Mouse (Mus musculus): ENCODE results near the gene Adck2.

The Adck2 gene

DNA sequence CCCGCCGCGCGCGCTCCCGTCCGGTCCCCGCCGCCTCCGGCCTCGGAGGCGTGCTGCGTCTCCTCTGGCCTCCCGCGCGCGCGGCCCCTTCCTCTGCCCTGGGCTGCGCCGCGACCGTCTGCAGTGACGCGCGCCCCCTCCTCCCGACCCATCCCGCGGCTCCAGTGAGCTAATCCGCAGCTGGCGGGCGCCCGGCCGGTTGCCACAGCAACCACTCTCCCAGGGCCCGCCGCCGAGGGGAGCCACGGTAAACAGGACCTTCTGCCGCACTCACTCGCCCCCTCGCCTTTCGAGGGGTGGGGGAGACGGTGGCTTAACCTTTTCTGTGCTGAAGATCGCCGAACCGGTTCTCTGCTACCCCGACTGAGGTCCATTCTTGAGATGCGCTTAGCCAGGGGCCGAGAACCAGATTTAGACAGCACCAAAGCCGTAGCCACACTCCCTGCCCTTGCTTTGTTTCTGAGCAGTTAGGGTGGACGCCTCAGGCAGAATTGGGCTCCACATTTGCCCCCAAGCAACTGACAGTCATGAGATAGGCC lies 15.9 kb upstream of the Adck2 start, which contains the start of gene Dennd2a:
Gene Dennd2a, minus strand, starts transcription at position 145 of the 539 bp plus-strand sequence.
- DNase-seq (ENCODE audit: low read depth, low spot score): peak; percentile 17

DNA sequence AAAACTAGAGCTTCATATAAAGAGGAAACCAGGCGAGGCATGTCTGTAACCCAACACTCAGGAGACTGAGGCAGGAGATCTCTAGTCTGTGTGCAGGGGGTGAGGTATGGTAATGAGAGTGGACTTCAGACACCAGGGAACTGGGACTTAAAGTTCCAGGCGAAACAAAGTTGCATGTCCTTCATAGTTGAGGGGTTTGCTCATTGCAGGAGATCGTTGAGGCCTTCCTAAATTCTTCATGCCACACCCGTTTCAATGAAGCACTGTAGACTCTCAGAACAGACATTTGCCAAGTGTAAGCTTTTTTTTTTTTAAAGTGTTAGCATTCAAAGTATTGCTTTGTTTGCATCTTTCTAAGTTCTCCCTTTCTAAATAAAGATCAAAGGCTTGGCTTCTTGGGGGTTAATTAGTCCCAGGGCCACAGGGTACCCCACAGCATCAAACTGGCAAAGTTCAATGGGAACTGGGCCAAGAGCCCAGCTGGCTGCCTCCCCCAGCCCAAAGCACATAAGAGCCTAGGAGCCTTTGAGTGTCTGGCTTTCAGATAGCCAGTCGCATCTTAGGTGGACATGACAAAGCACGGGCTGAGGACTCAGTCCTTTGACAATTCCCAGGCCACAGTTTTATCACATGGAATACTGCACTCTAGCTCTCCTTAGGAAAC lies 14.3 kb upstream of the Adck2 start:
- DNase-seq (ENCODE audit: low read depth, low spot score): no peak

DNA sequence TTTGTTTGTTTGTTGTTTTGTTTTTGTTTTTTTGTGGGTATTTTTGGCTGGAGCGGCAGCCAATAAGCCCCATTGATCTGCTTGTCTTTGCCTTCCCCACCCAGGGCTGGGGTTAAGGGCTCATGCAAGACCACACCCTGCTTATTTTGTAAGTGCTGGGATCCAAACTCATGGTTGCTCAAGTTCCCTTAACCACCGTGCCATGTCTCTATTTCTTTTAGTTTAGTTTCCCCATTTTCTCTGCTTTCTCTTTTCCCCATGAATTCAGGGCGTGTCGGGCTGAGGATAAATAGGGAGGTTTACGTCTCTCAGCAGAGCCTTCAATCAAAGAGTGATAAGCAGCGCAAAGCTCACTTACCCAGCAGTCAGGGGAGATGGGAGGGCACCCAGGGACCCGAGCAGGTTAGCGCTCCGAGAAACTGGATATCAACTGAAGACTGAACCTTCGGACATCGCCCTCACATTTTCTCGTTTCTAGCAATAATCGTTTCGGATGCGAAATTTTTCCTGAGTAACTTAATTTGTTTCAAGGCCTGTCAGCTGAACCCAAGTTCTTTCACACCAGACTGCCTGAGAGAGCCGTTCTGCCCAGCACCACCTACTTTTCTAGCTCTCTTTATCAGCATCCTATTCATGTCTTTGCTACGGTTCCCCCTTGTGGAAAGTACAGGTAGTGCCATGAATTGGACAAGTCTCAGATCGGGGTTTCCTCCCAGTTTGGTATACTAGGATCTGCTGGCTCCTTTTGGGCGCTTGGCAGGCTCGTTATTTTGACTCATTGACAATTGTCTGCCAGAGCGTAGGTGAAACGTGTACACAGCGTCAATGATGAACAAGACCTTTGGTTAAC lies 11.3 kb upstream of the Adck2 start:
- DNase-seq (ENCODE audit: low read depth, low spot score): peak; percentile 89

DNA sequence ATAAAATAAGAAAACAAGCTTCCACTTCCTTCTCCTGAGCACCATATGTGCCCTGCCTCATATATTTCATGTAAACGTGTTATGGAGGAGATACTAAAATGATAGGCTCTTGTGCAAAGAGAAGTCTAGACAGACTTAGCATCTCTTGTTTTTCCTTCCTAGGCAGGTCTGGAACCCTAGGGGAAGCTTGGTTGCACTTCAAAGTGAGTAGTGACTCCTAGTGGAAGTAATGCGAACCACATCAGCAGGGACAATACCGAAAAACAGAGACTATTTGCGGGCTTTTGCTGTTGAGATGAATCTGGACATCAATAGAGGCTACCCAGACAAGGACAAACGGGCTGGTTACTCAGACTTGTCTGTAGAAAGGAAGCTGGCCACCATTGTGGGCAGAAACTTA lies 6.1 kb upstream of the Adck2 start:
- DNase-seq (ENCODE audit: low read depth, low spot score): peak; percentile 73

DNA sequence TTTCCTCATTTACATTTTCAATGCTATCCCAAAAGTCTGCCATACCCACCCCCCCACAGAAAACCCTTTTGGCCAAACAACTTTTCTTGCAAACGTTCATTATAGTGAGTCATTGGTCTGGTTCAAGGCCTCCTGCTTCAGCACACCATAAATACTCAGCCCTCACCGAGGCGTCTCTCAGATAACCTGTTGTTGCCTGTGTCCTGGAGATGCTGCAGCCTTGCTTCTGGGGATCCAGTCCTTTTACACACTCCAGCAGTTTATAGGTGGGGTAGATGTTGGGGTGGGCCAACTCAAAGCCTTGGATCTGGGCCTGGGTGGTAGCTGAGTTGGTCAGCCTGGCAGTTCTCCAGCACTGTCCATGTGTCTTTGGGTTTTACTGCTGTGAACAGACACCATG lies 3.2 kb upstream of the Adck2 start:
- no peak for DNase-seq (ENCODE audit: low read depth, low spot score)

DNA sequence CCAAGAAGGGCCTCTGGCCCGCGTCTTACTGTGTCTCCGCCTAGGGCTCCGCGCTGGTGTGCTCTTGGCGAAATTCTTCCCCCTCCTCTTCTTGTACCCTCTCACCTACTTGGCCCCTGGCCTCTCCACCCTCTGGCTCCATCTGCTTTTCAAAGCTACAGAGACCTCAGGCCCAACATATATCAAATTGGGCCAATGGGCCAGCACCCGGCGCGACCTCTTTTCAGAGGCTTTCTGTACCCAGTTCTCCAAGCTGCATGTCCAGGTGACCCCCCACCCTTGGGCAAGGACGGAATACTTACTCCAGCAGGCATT lies 839 bp downstream of the Adck2 start:
- no peak for DNase-seq (ENCODE audit: low read depth, low spot score)

DNA sequence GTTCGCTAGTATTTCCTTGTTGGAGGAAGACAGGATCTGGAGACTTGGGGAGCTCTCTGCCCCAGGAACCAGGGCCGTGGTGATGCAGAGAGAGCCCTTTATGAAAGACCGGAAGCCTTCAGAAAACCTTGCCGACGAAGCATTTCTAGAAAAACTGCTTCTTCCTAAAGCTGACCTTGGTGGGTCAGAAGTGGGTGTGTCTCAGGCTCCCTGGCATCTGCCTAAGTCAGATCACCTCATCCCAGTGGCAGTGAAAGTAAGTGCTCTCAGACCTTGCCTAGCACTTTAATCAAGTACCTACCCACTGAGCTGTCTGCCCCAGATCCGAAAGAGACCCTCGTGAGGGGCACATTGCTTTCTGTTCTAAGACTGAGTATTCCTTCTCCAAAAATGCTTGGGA lies 1.3 kb downstream of the Adck2 start:
- peak; percentile 6 for DNase-seq (ENCODE audit: low read depth, low spot score)

DNA sequence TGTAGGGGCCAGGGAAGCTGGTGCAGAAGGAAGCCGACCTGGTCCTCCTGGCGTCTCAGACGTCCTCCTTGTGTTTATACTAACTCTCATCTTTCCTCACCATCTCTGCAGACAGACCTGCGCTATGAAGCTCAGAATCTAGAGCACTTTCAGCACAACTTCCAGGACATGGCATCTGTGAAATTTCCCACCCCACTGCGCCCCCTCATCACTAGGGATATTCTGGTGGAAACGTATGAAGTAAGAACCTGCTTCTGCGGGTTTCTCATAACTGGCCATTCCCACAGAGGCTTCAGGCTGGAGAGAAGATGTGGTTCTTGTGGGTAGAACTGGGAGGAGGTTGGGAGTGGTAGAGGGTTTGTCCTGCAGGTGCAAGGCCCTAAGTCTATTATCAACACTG lies 5.9 kb downstream of the Adck2 start:
- no peak for DNase-seq (ENCODE audit: low read depth, low spot score)

DNA sequence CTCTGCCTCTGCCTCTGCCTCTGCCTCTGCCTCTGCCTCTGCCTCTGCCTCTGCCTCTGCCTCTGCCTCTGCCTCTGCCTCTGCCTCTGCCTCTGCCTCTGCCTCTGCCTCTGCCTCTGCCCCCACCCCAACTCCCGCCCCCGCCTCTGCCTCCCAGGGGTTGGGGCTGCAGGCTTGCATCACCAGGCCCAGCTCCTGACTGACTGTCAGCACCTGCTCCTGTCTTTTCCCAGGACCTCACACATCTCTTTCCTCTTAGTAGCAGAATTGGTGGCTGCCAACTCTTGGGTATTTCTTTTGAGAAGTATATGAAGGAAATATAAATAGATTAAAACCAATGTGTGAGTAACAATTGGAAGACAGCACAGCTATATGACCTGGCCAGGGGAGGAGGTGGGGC lies 6.9 kb downstream of the Adck2 start:
- DNase-seq (ENCODE audit: low read depth, low spot score): no peak

DNA sequence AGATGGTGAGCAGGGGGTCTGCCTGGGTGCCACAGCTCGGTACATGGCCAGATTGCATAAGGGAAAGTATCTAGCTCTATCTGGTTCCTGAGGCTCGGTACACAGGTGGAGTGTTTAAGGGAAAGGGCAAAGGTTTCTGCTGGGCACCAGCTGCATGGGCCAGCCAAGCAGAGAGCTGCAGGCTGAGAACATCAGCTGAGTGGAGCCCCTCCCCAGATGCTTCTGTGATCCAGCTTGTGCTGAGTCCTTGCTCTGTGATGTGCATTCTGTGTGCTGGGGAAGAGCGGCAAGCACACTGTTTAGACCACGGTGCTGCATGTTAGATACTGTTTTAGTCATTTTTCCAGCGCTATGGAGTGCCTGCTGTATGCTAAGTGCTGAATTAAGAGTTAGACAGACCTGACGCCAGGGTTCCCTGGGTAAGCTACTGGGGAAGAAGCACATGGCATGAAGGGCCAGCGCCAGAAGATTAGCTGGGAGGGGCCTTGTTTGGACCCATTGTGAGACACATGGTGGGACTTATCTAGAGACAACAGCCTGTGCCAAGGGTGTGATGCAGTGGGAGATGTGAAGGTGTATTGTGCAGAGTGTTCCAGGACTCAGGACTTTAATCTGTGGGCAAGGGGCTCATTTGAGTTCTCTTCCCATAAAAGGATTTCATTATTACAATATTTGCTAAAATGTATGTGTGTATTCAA lies 7.6 kb downstream of the Adck2 start:
- no peak for DNase-seq (ENCODE audit: low read depth, low spot score)

DNA sequence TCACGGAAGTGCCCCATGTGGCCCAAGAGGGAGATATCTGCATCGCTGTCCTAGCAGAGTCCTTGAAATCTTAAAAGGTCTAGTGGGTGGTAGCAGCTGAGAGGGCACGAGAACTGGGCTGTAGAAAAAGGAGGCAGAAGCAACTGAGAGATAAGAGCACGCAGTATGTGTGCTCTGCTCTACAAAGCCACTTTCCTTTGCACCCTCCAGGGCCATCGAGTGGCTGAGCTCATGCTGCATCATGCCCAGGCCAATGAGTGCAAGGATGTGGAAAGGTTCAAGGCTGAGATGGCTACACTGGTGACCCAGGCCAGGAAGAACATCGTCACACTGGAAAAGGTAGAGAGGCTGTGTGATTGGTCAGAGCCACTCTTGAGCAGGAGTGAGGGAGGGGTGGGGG lies 11.8 kb downstream of the Adck2 start, which contains the start of gene Gm42420:
Gene Gm42420, plus strand, starts transcription at position 237 of the 400 bp plus-strand sequence.
- DNase-seq (ENCODE audit: low read depth, low spot score): no peak

DNA sequence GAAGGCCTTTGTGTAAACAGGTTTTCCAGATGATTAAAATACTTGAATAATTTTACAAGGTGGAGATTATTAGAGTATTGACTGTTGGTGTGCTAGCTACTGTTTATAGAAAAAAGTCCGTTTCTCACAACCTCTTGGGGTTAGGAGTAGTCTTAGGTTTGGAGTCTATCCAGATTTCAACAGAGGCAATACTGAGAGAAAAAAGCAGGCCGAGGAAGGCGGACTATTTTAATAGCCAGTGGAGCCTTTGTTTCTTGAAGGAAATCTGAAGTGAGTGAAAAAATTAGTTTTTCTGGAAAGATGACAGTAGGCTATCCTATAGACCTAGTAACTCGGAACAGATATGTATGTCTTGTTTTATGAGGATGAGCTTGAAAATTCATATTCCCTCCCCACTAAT lies 17.8 kb downstream of the Adck2 start:
- no peak for DNase-seq (ENCODE audit: low read depth, low spot score)

DNA sequence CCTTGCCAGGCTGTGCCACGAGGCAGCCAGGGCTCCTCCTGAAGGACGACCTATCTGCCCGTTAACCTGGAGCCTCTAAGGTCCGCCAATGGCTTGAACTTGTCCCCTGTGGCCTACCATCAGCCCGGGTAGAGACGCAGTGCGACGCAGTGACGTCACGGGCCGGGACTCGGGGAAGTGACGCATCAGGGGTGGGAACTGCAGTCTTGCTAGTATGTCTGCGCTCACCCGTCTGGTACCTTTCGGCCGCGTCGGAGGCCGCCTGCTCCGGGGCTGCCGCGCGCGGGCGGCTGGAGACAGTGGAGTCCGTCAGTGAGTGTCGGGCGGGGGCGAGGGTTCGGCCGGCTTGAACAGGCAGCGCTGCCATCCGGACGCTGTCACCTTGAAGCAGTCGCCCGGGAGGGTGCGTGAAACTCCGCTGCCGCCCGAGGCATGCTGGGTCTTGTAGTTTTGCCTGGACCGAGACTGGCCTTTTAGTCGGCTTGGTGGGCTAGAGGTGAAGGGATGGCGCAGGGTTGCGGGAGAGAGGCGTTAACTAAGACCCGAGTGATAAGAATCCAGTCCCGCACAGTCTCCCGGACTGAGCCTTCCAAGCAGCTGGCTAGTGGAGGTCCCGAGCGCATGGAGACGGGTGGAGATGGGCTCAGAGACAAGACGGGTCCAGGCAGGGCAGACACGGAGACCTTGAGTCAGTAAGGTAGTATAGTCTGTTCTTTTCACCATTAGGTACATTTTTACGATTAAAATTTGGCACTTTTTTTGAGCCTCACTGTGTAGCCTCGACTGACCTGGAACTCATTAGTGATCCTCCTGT lies 18.9 kb downstream of the Adck2 start, which contains the start of gene Ndufb2:
Gene Ndufb2, plus strand, starts transcription at position 174 of the 814 bp plus-strand sequence.
- peak; percentile 96 for DNase-seq (ENCODE audit: low read depth, low spot score)

DNA sequence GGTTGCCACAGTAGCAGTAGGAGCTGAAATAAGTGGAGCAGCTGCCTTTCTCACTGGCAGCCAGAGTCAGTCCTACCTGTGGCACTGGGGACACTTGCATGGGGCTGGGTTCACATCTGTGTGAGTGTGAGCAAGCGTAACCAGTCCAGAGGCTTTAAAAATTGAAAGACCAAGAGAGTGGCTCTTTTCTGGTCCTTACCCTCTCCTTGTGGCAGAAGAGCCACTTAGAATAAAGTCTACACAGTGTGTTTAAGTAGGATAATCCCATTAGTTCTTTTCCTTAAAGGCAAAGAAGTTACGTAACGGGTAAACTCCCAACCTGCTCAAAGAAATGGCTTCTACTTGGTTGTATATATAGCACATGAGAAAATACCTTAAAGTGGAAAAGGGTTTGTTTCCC lies 27.2 kb downstream of the Adck2 start:
- DNase-seq (ENCODE audit: low read depth, low spot score): no peak

DNA sequence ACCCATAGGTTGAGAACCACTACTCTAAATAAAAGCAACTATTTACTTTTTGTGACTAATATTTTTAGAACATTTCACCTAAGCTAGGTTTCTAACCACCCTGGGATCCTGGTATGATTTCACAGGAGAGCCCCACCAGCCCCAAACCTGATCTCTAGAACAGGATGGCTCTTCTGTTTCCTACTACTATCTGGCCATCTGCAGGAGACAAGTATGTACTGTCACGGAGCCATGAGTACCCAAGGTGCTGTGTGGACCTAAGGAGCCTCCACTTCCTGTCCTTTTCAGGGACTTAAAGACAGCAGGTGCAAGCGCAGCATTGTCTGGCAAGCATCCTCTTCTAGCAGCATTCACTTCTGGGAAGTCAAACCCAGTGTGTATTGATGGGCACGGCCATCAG lies 28.2 kb downstream of the Adck2 start:
- no peak for DNase-seq (ENCODE audit: low read depth, low spot score)

DNA sequence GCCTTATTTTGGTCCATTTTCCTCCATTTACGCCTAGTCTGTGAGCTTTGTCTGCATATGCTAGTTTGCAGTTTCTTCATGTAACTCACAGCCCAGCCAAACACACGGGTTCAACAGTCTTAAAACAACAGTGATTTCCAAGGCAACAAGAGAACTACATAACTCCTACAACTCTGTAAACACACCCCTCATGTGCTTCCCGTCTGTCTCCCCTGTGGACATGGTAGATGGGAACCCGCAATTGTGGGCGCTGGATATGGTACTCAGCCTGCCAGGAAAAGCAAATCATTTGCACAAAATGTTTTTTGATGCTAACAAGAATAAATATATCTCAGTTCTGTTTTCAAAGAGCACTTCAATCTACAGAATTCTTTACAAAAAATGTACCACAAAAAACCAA lies 30.9 kb downstream of the Adck2 start:
- DNase-seq (ENCODE audit: low read depth, low spot score): no peak

DNA sequence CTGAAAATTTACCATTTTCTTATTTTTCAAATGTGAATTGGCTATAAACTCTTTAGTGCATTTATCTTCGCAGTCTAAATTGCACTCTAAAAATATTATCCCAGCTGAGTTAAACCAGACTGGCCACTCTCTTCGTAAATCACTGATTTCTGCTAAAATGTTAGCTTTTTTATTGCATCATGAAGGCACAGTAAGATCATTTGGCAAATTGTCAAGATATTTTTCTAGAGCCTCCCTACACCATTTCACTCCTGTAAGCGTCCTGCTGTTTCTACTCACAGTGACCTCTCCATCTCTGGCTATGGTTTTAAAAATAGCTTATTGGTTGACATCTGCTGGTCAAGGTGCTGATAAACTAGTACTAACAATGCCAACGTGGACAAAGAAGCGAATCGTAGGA lies 32.4 kb downstream of the Adck2 start:
- DNase-seq (ENCODE audit: low read depth, low spot score): no peak

DNA sequence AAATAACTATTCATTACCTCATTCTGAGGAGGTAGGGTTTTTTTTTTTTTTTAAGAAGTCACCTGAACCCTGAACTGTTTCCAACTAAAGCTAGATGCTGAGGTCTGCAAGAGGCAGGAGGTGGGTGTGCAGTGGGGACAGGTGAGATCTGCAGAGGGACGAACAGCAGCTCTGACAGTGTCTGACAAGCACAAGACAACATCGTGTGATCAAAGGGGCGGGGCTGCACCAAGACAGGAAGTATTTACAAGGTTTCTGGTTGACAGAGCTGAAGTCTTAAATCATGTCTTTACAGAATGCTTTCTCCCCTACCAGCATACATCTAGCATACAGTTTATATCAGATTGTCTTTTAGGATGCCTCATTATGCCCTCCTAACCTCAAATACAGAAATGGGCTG lies 33.2 kb downstream of the Adck2 start:
- DNase-seq (ENCODE audit: low read depth, low spot score): peak; percentile 75

DNA sequence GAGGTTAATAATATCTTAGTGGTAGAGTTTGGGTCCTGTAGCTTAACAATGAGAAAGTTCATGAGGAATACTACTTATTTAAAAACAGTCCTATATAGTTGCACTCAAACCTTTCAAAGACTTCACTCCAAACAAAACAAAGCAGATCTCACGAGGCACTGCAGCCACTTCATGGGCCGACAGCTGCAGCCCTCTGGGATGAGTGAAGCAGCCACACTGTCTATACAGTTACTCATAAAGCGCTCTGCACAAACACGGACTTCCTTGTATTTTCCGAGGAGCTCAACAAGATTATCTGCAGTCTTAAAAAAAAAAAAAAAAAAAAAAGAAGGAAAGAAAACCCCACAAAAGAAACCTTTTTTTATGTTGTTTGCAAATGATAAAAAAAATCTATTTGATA lies 33.7 kb downstream of the Adck2 start:
- DNase-seq (ENCODE audit: low read depth, low spot score): no peak

DNA sequence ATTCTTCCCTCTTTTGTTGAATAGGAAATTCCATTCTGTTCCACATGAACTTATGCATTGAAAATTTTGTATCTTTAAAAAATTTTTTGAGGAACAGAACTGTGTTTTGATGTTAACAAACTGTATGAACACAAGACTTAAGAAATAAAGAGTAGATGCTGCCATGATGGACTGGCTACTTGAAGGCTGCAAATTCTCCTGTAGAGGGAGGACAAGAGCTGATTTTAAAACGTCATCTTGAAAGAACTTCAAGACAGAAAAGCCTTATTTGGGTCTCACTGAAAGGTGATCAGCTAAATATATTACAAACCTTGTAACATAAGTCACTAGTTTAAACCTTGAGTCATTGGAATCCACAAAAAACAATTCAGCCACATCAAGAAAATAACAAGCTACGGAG lies 36.5 kb downstream of the Adck2 start:
- DNase-seq (ENCODE audit: low read depth, low spot score): no peak

DNA sequence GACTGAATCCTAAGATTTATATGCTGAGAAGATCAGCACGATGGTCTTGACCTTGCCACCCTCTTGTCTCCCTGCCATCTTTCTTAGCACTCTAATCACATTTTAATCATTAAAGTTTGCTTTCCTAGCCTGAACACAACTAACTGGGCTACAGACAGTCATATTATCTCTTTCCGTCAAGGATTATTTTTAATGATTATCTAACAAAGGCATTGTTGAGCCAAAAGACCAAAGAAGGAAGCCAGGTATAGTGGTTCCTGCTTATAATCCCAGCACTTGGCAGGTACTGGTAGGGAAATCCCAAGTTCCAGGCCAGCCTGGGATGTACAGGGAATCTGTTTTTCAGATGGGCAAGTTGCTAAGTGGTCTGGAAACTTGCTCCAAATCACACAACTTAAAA lies 37.6 kb downstream of the Adck2 start:
- DNase-seq (ENCODE audit: low read depth, low spot score): no peak
